8 mouse cellular contexts compared by ENCODE assay signal in the genomic region with DNA sequence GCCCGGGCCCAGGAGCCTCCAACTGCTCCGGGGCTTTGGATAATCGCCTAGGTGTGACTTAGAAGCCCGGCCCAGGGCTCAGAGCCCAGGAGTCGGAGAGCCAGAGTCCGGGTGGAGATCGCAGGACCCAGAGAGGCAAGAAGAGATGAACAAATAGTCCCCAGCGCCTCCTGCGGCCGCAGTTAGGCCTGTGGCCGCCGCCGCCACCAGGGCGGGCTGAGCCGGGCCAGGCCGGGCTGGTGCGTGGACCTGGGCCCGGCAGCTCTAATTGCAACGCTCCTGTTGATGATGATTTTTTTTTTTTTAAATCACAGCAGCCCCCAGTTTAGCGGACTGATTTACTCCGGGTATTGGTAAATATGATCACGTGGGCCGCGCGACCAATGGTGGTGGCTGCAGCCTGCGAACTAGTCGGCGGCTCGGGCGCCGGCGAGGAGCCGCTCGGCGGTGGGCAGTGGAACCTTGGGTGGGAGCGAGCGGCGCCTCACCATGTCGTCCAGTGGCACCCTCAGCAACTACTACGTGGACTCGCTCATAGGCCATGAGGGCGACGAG. TPM values are rescaled to one million over a fixed set of nuclear protein-coding genes. Genes with fewer than 3 reads are reported as not detected.
A peak's percentile ranks its signal among the peaks of the same experiment; 100 is the strongest.
DNase-seq lines count a peak whose midpoint lies in the region; ATAC-seq lines count a peak whose summit lies in the region.
"Had no signal": no experiment of that assay in that cellular context is flagged by ENCODE, and none has a peak within 500 bp of the region (broad histone marks: within the 10 kb centered on the region; RNA-seq: fewer than 3 reads in every experiment).

A gene (plus strand): TSS at position 161 of the 555 bp plus-strand sequence.

- peaks cover 47% of the 10 kb centered on the region for H3K4me1 ChIP-seq in kidney, embryonic 16.5 days (ENCODE audit: insufficient read depth, low read length)

- ATAC-seq in kidney, embryonic 16.5 days (ENCODE audit: low FRiP score, low TSS enrichment), result peak; percentile 64

- peak within 1 kb of the TSS; percentile 99 for H3K27ac ChIP-seq in kidney, embryonic 16.5 days (ENCODE audit: low read length)

- peak within 1 kb of the TSS; percentile 82 for H3K4me3 ChIP-seq in kidney, embryonic 16.5 days (ENCODE audit: low read length)
- H3K4me3 ChIP-seq: erythroblast, embryonic 14.5 days had no signal

- peak within 1 kb of the TSS; percentile 99 for H3K9ac ChIP-seq in kidney, embryonic 16.5 days (replicated peaks; ENCODE audit: low read length)

- peak within 1 kb of the TSS; percentile 80 for H3K4me2 ChIP-seq in kidney, embryonic 16.5 days (replicated peaks; ENCODE audit: low read depth, low read length)

- H3K36me3 ChIP-seq in kidney, embryonic 16.5 days (ENCODE audit: insufficient read depth, low read length), result no peaks in the 10 kb centered on the region; the same call in 1 of the 2 replicates

- H3K9me3 ChIP-seq in kidney, embryonic 16.5 days (ENCODE audit: low read length), result no peaks in the 10 kb centered on the region

- under 1% methylated on average over 43 of the region's 43 CpGs for WGBS in kidney, embryonic 16.5 days

- peak; percentile 79 for DNase-seq in R1 (ENCODE audit: low read depth, low spot score)
- DNase-seq in adrenal gland, postnatal 36 days, result peak; percentile 81 to 84
- no peak for DNase-seq in gonadal fat pad, adult 2 months (ENCODE audit: low read depth)
- DNase-seq in naive thymus-derived CD4-positive, alpha-beta T cell, adult 2 months (ENCODE audit: low read depth), result peak; percentile 34
- no peak for DNase-seq in spleen, postnatal 10 days (ENCODE audit: low spot score in 2 of 2)
- no peak for DNase-seq in layer of hippocampus, adult 18-20 months (ENCODE audit: low spot score in 2 of 2)

- H3K27me3 ChIP-seq in kidney, embryonic 16.5 days (ENCODE audit: insufficient read depth, low read length), result no peaks in the 10 kb centered on the region

RNA-seq across cellular contexts. Expression of the gene that starts here (rescaled TPM):
- 1 to 10 TPM; 3.8 to 4.1 TPM for total RNA-seq in adrenal gland, postnatal 36 days (2021)
- 17.1 and 28.9 TPM in 2 replicates for polyA plus RNA-seq in gonadal fat pad, adult 2 months (2012; rRNA removed)
- 38.2 and 38.4 TPM in 2 replicates for polyA plus RNA-seq in kidney, embryonic 16.5 days (2015; fragmentation: Nextera tagmentation; extraction: Ambion mirVana)
- total RNA-seq in layer of hippocampus, adult 18-20 months (2021), result not detected
- polyA plus RNA-seq: erythroblast, embryonic 14.5 days had no signal

Comparison
In these comparisons a context has a peak if more than half of its experiments do, and no peak if none do; other contexts are left out.
1. RNA of the gene that starts here (total RNA-seq): 3.8 to 4.1 TPM in adrenal gland, postnatal 36 days; not detected in layer of hippocampus, adult 18-20 months; every median in the first group is over 4 times any median in the second.
2. DNase-seq: peak in R1 (single experiment), adrenal gland, postnatal 36 days (2 of 2) and naive thymus-derived CD4-positive, alpha-beta T cell, adult 2 months (single experiment); none in gonadal fat pad, adult 2 months (single experiment), spleen, postnatal 10 days (0 of 2) and layer of hippocampus, adult 18-20 months (0 of 2).